Mouse (Mus musculus) testis, adult 2 months (tissue): ENCODE measurements around the gene Xrcc1. TPM values are rescaled to one million over a fixed set of nuclear protein-coding genes. Genes with fewer than 3 reads are reported as not detected.
A peak's percentile ranks its signal among the peaks of the same experiment; 100 is the strongest.

ENCODE experiments used
- H3K27ac ChIP-seq: fragments of 200-500 bp; 2 replicates; pipeline ENCODE4 v1.5.1; 2012; ENCODE audit warnings: low read depth, low read length; ENCODE audit not compliant: control insufficient read depth, insufficient read depth
- H3K27me3 ChIP-seq: fragments of 200-500 bp; 2 replicates; pipeline ENCODE4 v1.6.1; 2012; ENCODE audit warnings: mild to moderate bottlenecking, low read length, moderate library complexity; ENCODE audit not compliant: control insufficient read depth, insufficient read depth
- H3K36me3 ChIP-seq: fragments of 200-500 bp; 2 replicates; pipeline ENCODE4 v1.6.1; 2012; ENCODE audit warnings: mild to moderate bottlenecking, low read length; ENCODE audit not compliant: control insufficient read depth, insufficient read depth
- H3K4me1 ChIP-seq: fragments of 200-500 bp; 2 replicates; pipeline ENCODE4 v1.6.1; 2012; ENCODE audit warnings: low read length; ENCODE audit not compliant: control insufficient read depth, insufficient read depth
- H3K4me3 ChIP-seq: fragments of 200-500 bp; 2 replicates; pipeline ENCODE4 v1.5.1; 2012; ENCODE audit warnings: low read depth, mild to moderate bottlenecking, low read length, moderate library complexity, mixed read lengths; ENCODE audit not compliant: control insufficient read depth
- CTCF ChIP-seq: fragments of 200-500 bp; IDR thresholded peaks from 2 replicates; pipeline ENCODE4 v1.5.1; 2012; ENCODE audit warnings: low read depth, mild to moderate bottlenecking, inconsistent platforms, low read length, moderate library complexity; ENCODE audit not compliant: control insufficient read depth, insufficient read depth, insufficient replicate concordance
- POLR2A ChIP-seq: fragments of 200-500 bp; IDR thresholded peaks from 2 replicates; pipeline ENCODE4 v1.6.1; 2012; ENCODE audit warnings: low read depth, mild to moderate bottlenecking, inconsistent platforms, low read length, moderate library complexity; ENCODE audit not compliant: control insufficient read depth
- polyA plus RNA-seq: library from polyadenylated mRNA; depleted of rRNA; stranded (reverse); fragments of >200 nt; gene quantifications from 2 replicates; pipeline ENCODE4 v1.2.3, GENCODE M21; 2012

The Xrcc1 gene
- polyA plus RNA-seq, 1 experiment = 69.4 TPM

- Histone ChIP-seq H3K4me3 (peak overlapping the region; percentile 79), H3K4me1 (peaks cover 11% of the 10 kb centered on the region), H3K27me3 (no peaks in the 10 kb centered on the region; the same call in 1 of the 2 replicates), H3K36me3 (no peaks in the 10 kb centered on the region), H3K27ac (no peak overlapping the region)
- no peak for TF ChIP-seq CTCF
- TF ChIP-seq POLR2A = no peak
Observed at GRCm38 (mm10) chr7:24594309-24594803, 48.3 kb downstream of the Xrcc1 start.

- TF ChIP-seq POLR2A (no peak), CTCF (no peak)
- Histone ChIP-seq H3K27me3 (no peaks in the 10 kb centered on the region; the same call in 1 of the 2 replicates), H3K4me1 (peaks cover 11% of the 10 kb centered on the region), H3K4me3 (no peak overlapping the region), H3K36me3 (no peaks in the 10 kb centered on the region), H3K27ac (no peak overlapping the region)
Observed at GRCm38 (mm10) chr7:24595464-24595863, 49.4 kb downstream of the Xrcc1 start.

GRCm38 (mm10) chr7:24598121-24598520 is 52.0 kb downstream of the Xrcc1 start:
- H3K4me3 ChIP-seq = no peak overlapping the region
- H3K27ac ChIP-seq = no peak overlapping the region
- H3K36me3 ChIP-seq = no peaks in the 10 kb centered on the region
- no peak for TF ChIP-seq CTCF
- no peak for TF ChIP-seq POLR2A
- no peaks in the 10 kb centered on the region; the same call in 1 of the 2 replicates for H3K27me3 ChIP-seq
- H3K4me1 ChIP-seq = peaks cover 13% of the 10 kb centered on the region

GRCm38 (mm10) chr7:24599211-24600067 is 53.4 kb downstream of the Xrcc1 start:
- no peaks in the 10 kb centered on the region for H3K36me3 ChIP-seq
- no peak overlapping the region for H3K27ac ChIP-seq
- TF ChIP-seq CTCF (no peak), POLR2A (no peak)
- no peak overlapping the region for H3K4me3 ChIP-seq
- H3K27me3 ChIP-seq = no peaks in the 10 kb centered on the region; the same call in 1 of the 2 replicates
- H3K4me1 ChIP-seq = peaks cover 6% of the 10 kb centered on the region

- peaks cover 2% of the 10 kb centered on the region; the same call in 1 of the 2 replicates for H3K4me1 ChIP-seq
- peak overlapping the region; percentile 16; the same call in 1 of the 2 replicates for H3K4me3 ChIP-seq
- no peaks in the 10 kb centered on the region for H3K36me3 ChIP-seq
- TF ChIP-seq POLR2A (no peak), CTCF (peak; percentile 99)
- no peak overlapping the region for H3K27ac ChIP-seq
- no peaks in the 10 kb centered on the region for H3K27me3 ChIP-seq
Observed at GRCm38 (mm10) chr7:24600941-24601597, 55.0 kb downstream of the Xrcc1 start.

GRCm38 (mm10) chr7:24605561-24605960 is 59.5 kb downstream of the Xrcc1 start:
- Histone ChIP-seq H3K27ac (no peak overlapping the region), H3K4me3 (no peak overlapping the region), H3K4me1 (peaks cover 8% of the 10 kb centered on the region), H3K27me3 (no peaks in the 10 kb centered on the region), H3K36me3 (no peaks in the 10 kb centered on the region)
- TF ChIP-seq POLR2A = no peak
- no peak for TF ChIP-seq CTCF

- TF ChIP-seq POLR2A (no peak), CTCF (no peak)
- Histone ChIP-seq H3K27ac (no peak overlapping the region), H3K36me3 (no peaks in the 10 kb centered on the region), H3K4me1 (peaks cover 12% of the 10 kb centered on the region), H3K4me3 (no peak overlapping the region), H3K27me3 (no peaks in the 10 kb centered on the region)
Observed at GRCm38 (mm10) chr7:24606046-24606445, 60.0 kb downstream of the Xrcc1 start.
